Mouse (Mus musculus) neural tube, embryonic 14.5 days (tissue): ENCODE results near the gene Ccdc157. TPM values are rescaled to one million over a fixed set of nuclear protein-coding genes. Genes with fewer than 3 reads are reported as not detected.

Experiments
- ATAC-seq: fragments of 200-750 bp; cut with Nextera tagmentation; 2 replicates; pipeline ENCODE4 v1.8.0; 2017; ENCODE audit warnings: low read depth, mild to moderate bottlenecking, moderate TSS enrichment, moderate library complexity
- H3K27ac ChIP-seq: fragments of 300-500 bp; sonication (generic); 2 replicates; pipeline ENCODE4 v1.5.1; 2014; ENCODE audit warnings: low read depth, mild to moderate bottlenecking, control low read depth, low read length, moderate library complexity, mixed read lengths
- H3K27me3 ChIP-seq: fragments of 300-500 bp; sonication (generic); 2 replicates; pipeline ENCODE4 v1.6.1; 2014; ENCODE audit warnings: low read length; ENCODE audit not compliant: control insufficient read depth, insufficient read depth
- H3K36me3 ChIP-seq: fragments of 300-500 bp; sonication (generic); 2 replicates; pipeline ENCODE4 v1.6.1; 2014; ENCODE audit warnings: low read length, mixed read lengths; ENCODE audit not compliant: control insufficient read depth, insufficient read depth
- H3K4me1 ChIP-seq: fragments of 300-500 bp; sonication (generic); 2 replicates; pipeline ENCODE4 v1.6.1; 2014; ENCODE audit warnings: low read length; ENCODE audit not compliant: control insufficient read depth, insufficient read depth
- H3K4me2 ChIP-seq: fragments of 300-500 bp; sonication (generic); 2 replicates; pipeline ENCODE4 v1.6.1; 2014; ENCODE audit warnings: mild to moderate bottlenecking, low read depth, low read length, control low read depth
- H3K4me3 ChIP-seq: fragments of 300-500 bp; sonication (generic); 2 replicates; pipeline ENCODE4 v1.5.1; 2014; ENCODE audit warnings: low read depth, low read length, control low read depth, mixed read lengths
- H3K9ac ChIP-seq: fragments of 300-500 bp; sonication (generic); replicated peaks from 2 replicates; pipeline ENCODE4 v1.6.1; 2014; ENCODE audit warnings: low read depth, mild to moderate bottlenecking, control low read depth, low read length, mixed read lengths
- H3K9me3 ChIP-seq: fragments of 300-500 bp; sonication (generic); 2 replicates; pipeline ENCODE4 v1.6.1; 2016; ENCODE audit warnings: low read length; ENCODE audit not compliant: control insufficient read depth
- WGBS: fragments of 180-500 bp; shearing (Covaris S2); extraction: QIAGEN DNeasy Blood & Tissue Kit; methylation state at CpG from one replicate; pipeline ENCODE4 v1.1.7; 2014; 5-methylcytosine and 5-hydroxymethylcytosine counted together
- microRNA-seq: library from miRNA; unstranded; fragments of <30 nt; microRNA quantifications from one replicate; pipeline ENCODE4, GENCODE M21; 2016
- polyA plus RNA-seq: library from polyadenylated mRNA; unstranded; fragments of >200 nt; fragmentation: Nextera tagmentation; extraction: Ambion mirVana; gene quantifications from 2 replicates; pipeline ENCODE4 v1.2.1, GENCODE M21; 2014

Ccdc157 gene
- polyA plus RNA-seq, 1 experiment from 2014 or later: 5.8 TPM

DNA sequence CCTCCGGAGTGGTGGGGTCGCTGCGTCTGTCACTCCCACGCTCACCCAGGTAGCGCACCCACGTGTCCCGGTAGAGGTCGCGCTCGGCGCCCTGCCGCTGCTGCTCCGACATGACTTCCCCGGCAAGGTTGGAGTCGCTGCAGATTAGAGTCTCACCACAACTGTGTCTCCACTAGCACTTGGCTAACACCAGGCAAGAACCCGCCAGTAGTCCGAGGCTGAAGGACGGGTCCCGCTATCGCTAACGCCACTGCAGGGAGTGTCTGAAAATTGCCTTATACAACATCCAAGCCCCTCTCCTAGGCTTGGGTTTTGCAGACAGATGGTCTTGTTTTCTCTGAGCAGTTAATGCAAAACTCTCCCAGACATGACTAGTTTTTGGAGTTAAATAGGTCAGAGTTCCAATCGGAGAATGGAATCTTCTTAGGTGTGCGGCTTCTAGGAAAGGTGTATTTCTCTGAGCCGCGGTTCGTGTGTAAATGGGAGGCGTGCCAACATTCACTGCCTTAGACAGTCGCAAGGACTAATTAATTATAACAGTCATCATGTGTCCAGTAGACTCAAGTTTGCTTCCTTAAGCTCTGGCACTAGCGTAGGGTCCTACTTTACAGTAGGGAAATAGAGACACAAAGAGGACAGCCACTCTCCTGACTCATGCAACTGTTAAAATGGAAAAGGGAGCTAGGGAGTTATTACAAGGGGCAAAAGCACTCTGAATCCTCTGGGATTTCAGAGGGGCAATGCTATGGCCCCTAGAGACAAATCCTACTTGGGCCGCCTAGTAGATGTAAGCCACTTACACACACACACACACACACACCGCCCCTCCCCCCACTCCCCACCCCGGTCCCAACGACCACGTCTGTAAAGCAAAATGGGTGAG is 64.7 kb downstream of the Ccdc157 start, which contains the start of gene Mtfp1:
Gene Mtfp1 (minus strand): TSS at position 275 of the 883 bp plus-strand sequence.
- H3K36me3 ChIP-seq: no peaks in the 10 kb centered on the region
- 8% methylated on average over 33 of the region's 34 CpGs for WGBS
- H3K4me2 ChIP-seq: peak within 1 kb of the TSS; percentile 77
- peak within 1 kb of the TSS; percentile 37 for H3K9ac ChIP-seq
- no peaks in the 10 kb centered on the region for H3K27me3 ChIP-seq
- H3K9me3 ChIP-seq: no peaks in the 10 kb centered on the region
- H3K4me1 ChIP-seq: peaks cover 10% of the 10 kb centered on the region
- H3K27ac ChIP-seq: peak within 1 kb of the TSS; percentile 64
- peak within 1 kb of the TSS; percentile 41 for H3K4me3 ChIP-seq
- peak; percentile 28; the same call in 1 of the 2 replicates for ATAC-seq

DNA sequence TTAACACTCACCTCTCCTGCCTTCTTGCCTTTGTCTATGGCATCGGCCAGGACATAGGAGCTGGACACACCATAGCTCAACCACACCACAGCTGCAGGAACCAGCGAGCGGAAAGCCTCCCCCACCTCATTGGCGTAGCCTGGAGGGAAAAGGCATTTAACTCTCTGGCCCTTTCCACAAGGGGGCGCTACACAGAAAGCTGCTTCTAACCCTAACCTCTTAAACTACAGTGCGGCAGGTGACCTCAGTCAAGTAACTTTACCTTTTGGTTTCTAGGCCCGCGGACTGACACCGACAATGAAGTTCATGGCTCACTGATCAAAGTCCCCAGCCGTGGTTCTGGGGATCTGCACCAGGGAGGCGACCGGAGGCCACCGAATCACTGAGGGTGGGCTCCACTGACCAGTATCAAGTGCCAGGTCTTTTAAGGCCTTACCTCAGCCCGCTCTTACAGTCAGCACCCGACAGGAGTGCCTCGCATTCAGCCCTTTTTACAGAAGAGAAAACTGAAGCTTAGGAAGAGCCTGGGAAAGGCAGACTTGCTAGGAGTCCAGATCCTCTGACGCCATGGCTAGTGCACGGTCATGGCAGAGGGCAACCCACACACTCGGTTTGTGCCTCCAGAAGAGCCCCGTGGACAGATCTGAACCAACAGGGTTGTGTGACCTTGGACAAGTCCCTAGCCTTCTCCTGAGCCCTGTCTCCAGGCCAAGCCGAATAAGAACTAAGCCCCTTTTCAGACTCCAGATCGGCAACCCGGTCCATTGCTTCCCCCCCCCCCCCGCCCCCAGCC is 65.5 kb downstream of the Ccdc157 start:
- Histone ChIP-seq H3K36me3 (no peaks in the 10 kb centered on the region), H3K4me1 (peaks cover 10% of the 10 kb centered on the region), H3K27ac (peak overlapping the region; percentile 35; the same call in 1 of the 2 replicates), H3K4me3 (peak overlapping the region; percentile 41), H3K9ac (peak overlapping the region; percentile 37; the same call in 1 of the 2 replicates), H3K9me3 (no peaks in the 10 kb centered on the region), H3K27me3 (no peaks in the 10 kb centered on the region), H3K4me2 (peak overlapping the region; percentile 77)
- WGBS: 5% methylated on average over 22 of the region's 24 CpGs
- ATAC-seq: no peak

DNA sequence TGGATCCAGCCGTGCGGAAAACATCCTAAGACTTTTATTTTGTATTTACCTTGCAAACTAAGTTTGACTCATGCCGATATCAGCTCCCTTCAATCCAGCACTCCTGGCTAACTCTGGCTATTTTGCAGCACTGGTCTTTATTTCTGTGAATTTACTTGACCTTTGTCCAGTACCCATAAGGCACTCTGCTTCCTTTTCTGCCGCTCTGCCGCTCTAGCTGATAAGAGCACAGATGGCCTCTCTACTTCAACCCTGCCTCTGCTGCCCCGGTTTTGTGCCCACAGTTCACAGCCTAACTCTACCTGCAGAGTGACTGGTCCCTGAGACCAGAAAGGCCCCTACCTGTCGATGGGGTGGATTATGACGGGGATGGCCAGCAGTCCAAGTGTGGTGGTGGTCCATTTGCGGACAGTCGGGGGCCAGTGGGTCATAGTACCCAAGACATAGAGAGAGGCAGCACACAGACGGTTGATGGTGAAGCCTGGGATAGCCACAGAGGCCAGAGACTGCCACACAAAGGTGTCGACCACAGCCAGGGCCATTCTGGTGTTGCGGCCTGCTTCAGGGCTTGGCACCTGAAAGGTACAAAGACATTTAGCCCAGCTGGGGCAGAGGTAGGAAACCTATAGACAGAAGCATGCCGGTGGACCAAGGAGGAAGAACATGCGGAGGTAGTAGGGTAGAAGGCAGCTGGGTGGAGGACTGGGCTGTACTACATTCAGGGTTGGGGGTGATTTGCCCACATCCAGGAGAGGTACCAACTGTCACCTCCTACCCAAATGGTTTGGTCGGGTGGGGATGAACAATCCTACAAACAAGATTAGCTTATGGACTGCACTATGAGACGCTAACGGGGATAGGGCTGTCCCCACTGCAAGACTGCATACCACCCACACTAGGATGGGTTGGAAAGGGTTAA is 66.4 kb downstream of the Ccdc157 start:
- no peaks in the 10 kb centered on the region for H3K27me3 ChIP-seq
- no peak for ATAC-seq
- H3K4me3 ChIP-seq: no peak overlapping the region
- H3K9me3 ChIP-seq: no peaks in the 10 kb centered on the region
- no peaks in the 10 kb centered on the region for H3K36me3 ChIP-seq
- H3K4me1 ChIP-seq: peaks cover 10% of the 10 kb centered on the region
- H3K9ac ChIP-seq: no peak overlapping the region
- 90% methylated on average over 18 of the region's 18 CpGs for WGBS
- H3K27ac ChIP-seq: no peak overlapping the region
- H3K4me2 ChIP-seq: peak overlapping the region; percentile 77; the same call in 1 of the 2 replicates

Small RNA genes lying within 50 kb of the gene (microRNA-seq; reads per million reads assigned to microRNA genes)
- gene Mir3060: 3.7 reads per million, percentile 5 among the genes with 10 or more reads in this experiment

Other genes with a start within 250 kb of the Ccdc157 start
- 11.6 and 13.6 TPM in 2 replicates for gene Slc35e4, start 245.6 kb downstream of the Ccdc157 start, polyA plus RNA-seq
- 15.4 and 30.9 TPM in 2 replicates for gene Tcn2, start 228.1 kb downstream of the Ccdc157 start, polyA plus RNA-seq
- gene Pes1, start 196.3 kb downstream of the Ccdc157 start, polyA plus RNA-seq: 42.4 and 49.5 TPM in 2 replicates
- gene 4930556J24Rik, start 183.5 kb downstream of the Ccdc157 start, polyA plus RNA-seq: 0.23 TPM in 1 of 2 replicates, not detected in the other
- gene Gal3st1, start 176.7 kb downstream of the Ccdc157 start, polyA plus RNA-seq: 6.2 and 6.7 TPM in 2 replicates
- not detected in 2 replicates for gene Sec14l4, start 128.8 kb downstream of the Ccdc157 start, polyA plus RNA-seq
- gene Sec14l3, start 95.5 kb downstream of the Ccdc157 start, polyA plus RNA-seq: 0.10 and 0.37 TPM in 2 replicates
- gene Mtfp1, start 64.8 kb downstream of the Ccdc157 start, polyA plus RNA-seq: 8.4 and 12.3 TPM in 2 replicates
- 3.9 and 5.0 TPM in 2 replicates for gene Sec14l2, start 36.9 kb downstream of the Ccdc157 start, polyA plus RNA-seq
- 51.0 and 53.3 TPM in 2 replicates for gene Rnf215, start 25.1 kb downstream of the Ccdc157 start, polyA plus RNA-seq
- gene Sf3a1, start 57 bp upstream of the Ccdc157 start, polyA plus RNA-seq: 53.0 and 56.6 TPM in 2 replicates
- 19.8 and 24.6 TPM in 2 replicates for gene Tbc1d10a, start 26.5 kb upstream of the Ccdc157 start, polyA plus RNA-seq
- gene Castor1, start 57.9 kb upstream of the Ccdc157 start, polyA plus RNA-seq: 3.0 and 4.4 TPM in 2 replicates
- gene Osm, start 76.1 kb upstream of the Ccdc157 start, polyA plus RNA-seq: 0.12 TPM in 1 of 2 replicates, not detected in the other
- gene Lif, start 97.3 kb upstream of the Ccdc157 start, polyA plus RNA-seq: 0.06 TPM in 1 of 2 replicates, not detected in the other